Mouse (Mus musculus) liver, adult (tissue): Measurements from ENCODE around the gene Gm20388.

Experiments
- GATA4 ChIP-seq: IDR thresholded peaks from 2 replicates; pipeline ENCODE4 v1.6.1; 2014; ENCODE audit warnings: mild to moderate bottlenecking, low read length; ENCODE audit not compliant: insufficient replicate concordance

Gene Gm20388

GRCm38 (mm10) chr8:122335638-122336250 lies 2425.1 kb downstream of the Gm20388 start:
- no peak for TF ChIP-seq GATA4

GRCm38 (mm10) chr8:122336251-122336910 lies 2425.7 kb downstream of the Gm20388 start:
- no peak for TF ChIP-seq GATA4

- no peak for TF ChIP-seq GATA4
Observed at GRCm38 (mm10) chr8:122338852-122339251, 2428.2 kb downstream of the Gm20388 start.

- no peak for TF ChIP-seq GATA4
Observed at GRCm38 (mm10) chr8:122340761-122341160, 2430.1 kb downstream of the Gm20388 start.

- TF ChIP-seq GATA4: no peak
Observed at GRCm38 (mm10) chr8:122341790-122342189, 2431.1 kb downstream of the Gm20388 start.

GRCm38 (mm10) chr8:122342362-122342761 lies 2431.7 kb downstream of the Gm20388 start:
- TF ChIP-seq GATA4: no peak

GRCm38 (mm10) chr8:122342806-122343209 lies 2432.2 kb downstream of the Gm20388 start:
- TF ChIP-seq GATA4: no peak

- no peak for TF ChIP-seq GATA4
Observed at GRCm38 (mm10) chr8:122343341-122343740, 2432.7 kb downstream of the Gm20388 start.

GRCm38 (mm10) chr8:122343758-122344157 lies 2433.1 kb downstream of the Gm20388 start:
- no peak for TF ChIP-seq GATA4

GRCm38 (mm10) chr8:122344219-122344618 lies 2433.6 kb downstream of the Gm20388 start:
- no peak for TF ChIP-seq GATA4

GRCm38 (mm10) chr8:122345181-122346095 lies 2434.8 kb downstream of the Gm20388 start:
- no peak for TF ChIP-seq GATA4

- TF ChIP-seq GATA4: no peak
Observed at GRCm38 (mm10) chr8:122347811-122348552, 2437.3 kb downstream of the Gm20388 start.

GRCm38 (mm10) chr8:122349357-122350297 lies 2439.0 kb downstream of the Gm20388 start:
- peak; percentile 16; the same call in 1 of the 2 replicates for TF ChIP-seq GATA4
